Mouse (Mus musculus): ENCODE results near the gene Sprr3. TPM values are rescaled to one million over a fixed set of nuclear protein-coding genes. Genes with fewer than 3 reads are reported as not detected.

Gene Sprr3
- polyA plus RNA-seq, 1 experiment from 2014 or later, result not detected

DNA sequence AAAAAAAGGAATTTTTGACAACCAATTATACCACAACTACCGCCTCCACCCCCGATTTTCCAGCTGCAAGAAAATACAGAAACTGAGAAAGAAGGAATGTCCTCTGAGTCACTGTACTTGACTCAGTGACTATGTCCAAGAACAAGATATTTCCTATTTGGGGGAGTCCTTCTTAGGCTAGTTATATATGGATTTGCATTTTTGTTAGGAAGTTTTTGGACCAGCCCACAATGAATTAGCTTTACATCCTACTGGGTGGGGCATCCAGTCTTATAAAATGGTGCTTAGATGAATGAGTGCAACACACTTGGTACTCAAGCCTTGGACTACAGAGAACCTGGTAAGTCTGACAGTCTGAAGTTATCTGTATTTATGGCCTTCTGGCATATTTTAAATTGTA is 26.2 kb downstream of the Sprr3 start, which contains the start of gene Sprr2k:
Sprr2k (plus strand) TSS at position 301 of the 400 bp plus-strand sequence.
- H3K4me3 ChIP-seq, result no peak within 1 kb of the TSS
- no peak for DNase-seq (ENCODE audit: low spot score)
- H3K27me3 ChIP-seq (ENCODE audit: insufficient read depth, poor library complexity, severe bottlenecking), result no peaks in the 10 kb centered on the region
- H3K27ac ChIP-seq, result no peak within 1 kb of the TSS
- no peaks in the 10 kb centered on the region for H3K9me3 ChIP-seq
- WGBS, result 88% methylated on average over 2 of the region's 2 CpGs
- H3K4me1 ChIP-seq, result no peaks in the 10 kb centered on the region
- no peaks in the 10 kb centered on the region for H3K36me3 ChIP-seq

DNA sequence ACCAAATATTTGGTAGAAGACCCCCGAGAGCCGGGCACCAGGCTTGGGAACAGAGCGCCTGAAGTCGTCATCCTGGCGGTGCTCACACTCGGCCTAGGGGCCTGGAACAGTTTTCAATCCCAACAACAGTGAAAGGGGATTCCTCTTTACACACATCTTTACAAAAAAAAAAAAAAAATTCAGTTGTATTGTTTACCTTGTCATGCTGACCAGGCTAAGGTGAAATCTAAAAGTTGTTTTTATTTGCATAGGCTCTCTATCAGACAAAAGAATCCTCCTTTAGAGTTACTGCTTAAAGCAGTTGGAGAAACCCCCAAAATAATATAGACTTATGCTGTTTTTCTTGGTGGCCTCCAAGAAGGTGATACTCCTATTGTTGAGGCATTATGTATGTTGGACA is 29.2 kb downstream of the Sprr3 start, which contains the start of gene Gm9774:
Gm9774 (minus strand) TSS at position 101 of the 400 bp plus-strand sequence.
- Histone ChIP-seq H3K4me3 (no peak within 1 kb of the TSS), H3K27ac (no peak within 1 kb of the TSS), H3K4me1 (no peaks in the 10 kb centered on the region), H3K27me3 (ENCODE audit: insufficient read depth, poor library complexity, severe bottlenecking) (no peaks in the 10 kb centered on the region), H3K36me3 (no peaks in the 10 kb centered on the region), H3K9me3 (no peaks in the 10 kb centered on the region)
- 90% methylated on average over 6 of the region's 6 CpGs for WGBS
- DNase-seq (ENCODE audit: low spot score), result no peak

DNA sequence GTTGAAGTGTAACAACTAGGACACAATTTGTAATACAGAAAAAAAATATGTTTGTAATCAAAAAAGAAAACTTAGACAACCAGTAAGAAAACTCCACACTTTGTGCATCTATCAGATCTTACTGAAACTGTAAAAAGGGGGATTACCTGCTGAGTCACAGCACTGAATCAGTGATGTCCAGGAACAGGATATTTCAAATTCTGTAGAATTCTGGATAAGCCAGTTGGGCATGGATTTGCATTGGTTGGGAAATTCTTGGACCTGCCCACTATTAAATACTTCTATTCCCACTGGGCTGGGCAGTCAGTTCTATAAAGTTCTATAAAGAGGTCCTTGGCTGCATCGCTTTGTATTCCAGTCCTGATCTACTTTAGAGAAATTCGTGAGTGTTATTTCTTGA is 40.7 kb downstream of the Sprr3 start, which contains the start of gene Sprr2j-ps:
Sprr2j-ps (plus strand) TSS at position 301 of the 400 bp plus-strand sequence.
- 84% methylated on average over 2 of the region's 2 CpGs for WGBS
- Histone ChIP-seq H3K27ac (no peak within 1 kb of the TSS), H3K9me3 (no peaks in the 10 kb centered on the region), H3K36me3 (no peaks in the 10 kb centered on the region), H3K27me3 (ENCODE audit: insufficient read depth, poor library complexity, severe bottlenecking) (no peaks in the 10 kb centered on the region), H3K4me1 (no peaks in the 10 kb centered on the region), H3K4me3 (no peak within 1 kb of the TSS)
- no peak for DNase-seq (ENCODE audit: low spot score)

DNA sequence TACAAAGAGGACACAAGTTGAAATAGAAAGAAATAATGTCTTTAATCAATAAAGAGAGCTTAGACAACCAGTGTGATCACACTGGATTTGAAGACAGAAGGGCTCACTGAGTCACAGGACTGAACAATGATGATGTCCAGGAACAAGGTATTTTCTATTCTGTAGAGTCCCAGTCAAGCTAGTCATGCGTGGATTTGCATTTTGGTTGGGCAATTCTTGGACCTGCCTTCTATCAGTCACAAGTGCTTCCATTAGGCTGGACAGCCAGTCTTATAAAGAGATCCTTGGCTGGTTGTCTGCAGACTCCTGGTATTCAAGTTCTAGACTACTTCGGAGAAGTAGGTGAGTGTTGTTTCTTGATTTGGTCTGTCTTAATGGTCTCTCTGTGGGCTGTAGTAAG is 50.8 kb downstream of the Sprr3 start, which contains the start of gene Sprr2i:
Sprr2i (plus strand) TSS at position 301 of the 400 bp plus-strand sequence.
- Histone ChIP-seq H3K27ac (no peak within 1 kb of the TSS), H3K9me3 (no peaks in the 10 kb centered on the region), H3K4me1 (no peaks in the 10 kb centered on the region), H3K27me3 (ENCODE audit: insufficient read depth, poor library complexity, severe bottlenecking) (no peaks in the 10 kb centered on the region), H3K4me3 (no peak within 1 kb of the TSS), H3K36me3 (no peaks in the 10 kb centered on the region)
- 91% methylated on average over 2 of the region's 2 CpGs for WGBS
- DNase-seq (ENCODE audit: low spot score), result no peak

Other genes with a start within 250 kb of the Sprr3 start
- gene Sprr2a1, start 242.9 kb downstream of the Sprr3 start, polyA plus RNA-seq (2016; fragmentation: Nextera tagmentation; extraction: Ambion mirVana), result not detected in 2 replicates
- 0.84 and 1.4 TPM in 2 replicates for gene Sprr2a2, start 242.8 kb downstream of the Sprr3 start, polyA plus RNA-seq (2016; fragmentation: Nextera tagmentation; extraction: Ambion mirVana)
- not detected in 2 replicates for gene Sprr2a3, start 173.3 kb downstream of the Sprr3 start, polyA plus RNA-seq (2016; fragmentation: Nextera tagmentation; extraction: Ambion mirVana)
- gene Sprr2b, start 142.1 kb downstream of the Sprr3 start, polyA plus RNA-seq (2016; fragmentation: Nextera tagmentation; extraction: Ambion mirVana), result 0.18 TPM in 1 of 2 replicates, not detected in the other
- gene Sprr2d, start 119.6 kb downstream of the Sprr3 start, polyA plus RNA-seq (2016; fragmentation: Nextera tagmentation; extraction: Ambion mirVana), result not detected in 2 replicates
- not detected in 2 replicates for gene Sprr2e, start 106.6 kb downstream of the Sprr3 start, polyA plus RNA-seq (2016; fragmentation: Nextera tagmentation; extraction: Ambion mirVana)
- gene Sprr2f, start 93.5 kb downstream of the Sprr3 start, polyA plus RNA-seq (2016; fragmentation: Nextera tagmentation; extraction: Ambion mirVana), result 0.24 TPM in 1 of 2 replicates, not detected in the other
- not detected in 2 replicates for gene Sprr2h, start 73.0 kb downstream of the Sprr3 start, polyA plus RNA-seq (2016; fragmentation: Nextera tagmentation; extraction: Ambion mirVana)
- gene Sprr2i, start 50.7 kb downstream of the Sprr3 start, polyA plus RNA-seq (2016; fragmentation: Nextera tagmentation; extraction: Ambion mirVana), result not detected in 2 replicates
- not detected in 2 replicates for gene Sprr2j-ps, start 40.6 kb downstream of the Sprr3 start, polyA plus RNA-seq (2016; fragmentation: Nextera tagmentation; extraction: Ambion mirVana)
- 5.8 and 6.8 TPM in 2 replicates for gene Gm9774, start 29.3 kb downstream of the Sprr3 start, polyA plus RNA-seq (2016; fragmentation: Nextera tagmentation; extraction: Ambion mirVana)
- not detected in 2 replicates for gene Sprr2k, start 26.1 kb downstream of the Sprr3 start, polyA plus RNA-seq (2016; fragmentation: Nextera tagmentation; extraction: Ambion mirVana)
- gene Sprr1b, start 19.9 kb downstream of the Sprr3 start, polyA plus RNA-seq (2016; fragmentation: Nextera tagmentation; extraction: Ambion mirVana), result not detected in 2 replicates
- gene Sprr1a, start 27.2 kb upstream of the Sprr3 start, polyA plus RNA-seq (2016; fragmentation: Nextera tagmentation; extraction: Ambion mirVana), result 0.37 TPM in 1 of 2 replicates, not detected in the other
- gene Sprr4, start 41.8 kb upstream of the Sprr3 start, polyA plus RNA-seq (2016; fragmentation: Nextera tagmentation; extraction: Ambion mirVana), result not detected in 2 replicates
- not detected in 2 replicates for gene 2310046K23Rik, start 75.8 kb upstream of the Sprr3 start, polyA plus RNA-seq (2016; fragmentation: Nextera tagmentation; extraction: Ambion mirVana)
- gene Ivl, start 115.0 kb upstream of the Sprr3 start, polyA plus RNA-seq (2016; fragmentation: Nextera tagmentation; extraction: Ambion mirVana), result not detected in 2 replicates
- not detected in 2 replicates for gene Smcp, start 130.3 kb upstream of the Sprr3 start, polyA plus RNA-seq (2016; fragmentation: Nextera tagmentation; extraction: Ambion mirVana)
- not detected in 2 replicates for gene 2210017I01Rik, start 148.8 kb upstream of the Sprr3 start, polyA plus RNA-seq (2016; fragmentation: Nextera tagmentation; extraction: Ambion mirVana)
- gene Lce6a, start 162.9 kb upstream of the Sprr3 start, polyA plus RNA-seq (2016; fragmentation: Nextera tagmentation; extraction: Ambion mirVana), result not detected in 2 replicates
- not detected in 2 replicates for gene Lce1a1, start 189.6 kb upstream of the Sprr3 start, polyA plus RNA-seq (2016; fragmentation: Nextera tagmentation; extraction: Ambion mirVana)
- gene Lce1b, start 198.2 kb upstream of the Sprr3 start, polyA plus RNA-seq (2016; fragmentation: Nextera tagmentation; extraction: Ambion mirVana), result not detected in 2 replicates
- not detected in 2 replicates for gene Lce1a2, start 211.6 kb upstream of the Sprr3 start, polyA plus RNA-seq (2016; fragmentation: Nextera tagmentation; extraction: Ambion mirVana)
- not detected in 2 replicates for gene Lce1c, start 220.5 kb upstream of the Sprr3 start, polyA plus RNA-seq (2016; fragmentation: Nextera tagmentation; extraction: Ambion mirVana)
- gene Lce1d, start 228.5 kb upstream of the Sprr3 start, polyA plus RNA-seq (2016; fragmentation: Nextera tagmentation; extraction: Ambion mirVana), result not detected in 2 replicates

All from heart, embryonic 10.5 days (tissue).